Mouse (Mus musculus) erythroblast, embryonic 14.5 days (primary cell): ENCODE data around the gene Lamp1. TPM values are rescaled to one million over a fixed set of nuclear protein-coding genes. Genes with fewer than 3 reads are reported as not detected.

Experiments used
- H3K27me3 ChIP-seq: 2 replicates; pipeline ENCODE4 v1.6.1; 2012; ENCODE audit warnings: inconsistent platforms; ENCODE audit not compliant: control insufficient read depth
- H3K36me3 ChIP-seq: 2 replicates; pipeline ENCODE4 v1.6.1; 2012; ENCODE audit warnings: mild to moderate bottlenecking, inconsistent platforms; ENCODE audit not compliant: control insufficient read depth
- H3K4me1 ChIP-seq: 2 replicates; pipeline ENCODE4 v1.6.1; 2012; ENCODE audit warnings: inconsistent platforms; ENCODE audit not compliant: control insufficient read depth
- H3K4me3 ChIP-seq: replicated peaks from 2 replicates; pipeline ENCODE3; 2012; ENCODE audit warnings: moderate library complexity, mild to moderate bottlenecking, inconsistent platforms
- H3K9me3 ChIP-seq: 2 replicates; pipeline ENCODE4 v1.6.1; 2012; ENCODE audit warnings: low read length, inconsistent platforms, mixed read lengths; ENCODE audit not compliant: control insufficient read depth
- GATA1 ChIP-seq: IDR thresholded peaks from 2 replicates; pipeline ENCODE4 v1.6.1; 2012; ENCODE audit warnings: low read length, inconsistent platforms, mixed read lengths
- TAL1 ChIP-seq: IDR thresholded peaks from 3 replicates; pipeline ENCODE4 v1.6.1; 2012; ENCODE audit warnings: low read length, inconsistent platforms, mixed read lengths
- polyA plus RNA-seq: library from polyadenylated mRNA; stranded (reverse); fragments of >175 nt; gene quantifications from 2 replicates; pipeline ENCODE4 v1.2.3, GENCODE M21; 2012

Lamp1 gene
- polyA plus RNA-seq, 1 experiment = 11.0 TPM

GRCm38 (mm10) chr8:13216386-13216785 is 57.4 kb downstream of the Lamp1 start:
- Histone ChIP-seq H3K4me1 (peaks cover 16% of the 10 kb centered on the region), H3K36me3 (no peaks in the 10 kb centered on the region), H3K9me3 (no peaks in the 10 kb centered on the region), H3K4me3 (no peak overlapping the region), H3K27me3 (peaks cover 5% of the 10 kb centered on the region)
- TF ChIP-seq GATA1 (no peak), TAL1 (no peak)

GRCm38 (mm10) chr8:13217093-13217492 is 58.1 kb downstream of the Lamp1 start:
- TF ChIP-seq GATA1 (no peak), TAL1 (no peak)

GRCm38 (mm10) chr8:13217986-13218385 is 59.0 kb downstream of the Lamp1 start:
- Histone ChIP-seq H3K27me3 (peaks cover 3% of the 10 kb centered on the region; the same call in 1 of the 2 replicates), H3K36me3 (no peaks in the 10 kb centered on the region), H3K4me1 (peaks cover 13% of the 10 kb centered on the region), H3K4me3 (no peak overlapping the region), H3K9me3 (no peaks in the 10 kb centered on the region)
- TF ChIP-seq GATA1 (no peak), TAL1 (no peak)

More at GRCm38 (mm10) chr8:13217093-13217492, 58.1 kb downstream of the Lamp1 start:
- Histone ChIP-seq H3K4me1 (peaks cover 16% of the 10 kb centered on the region), H3K27me3 (peaks cover 5% of the 10 kb centered on the region), H3K4me3 (no peak overlapping the region), H3K36me3 (no peaks in the 10 kb centered on the region), H3K9me3 (no peaks in the 10 kb centered on the region)

GRCm38 (mm10) chr8:13218441-13218840 is 59.5 kb downstream of the Lamp1 start:
- H3K4me1 ChIP-seq = peaks cover 8% of the 10 kb centered on the region
- H3K27me3 ChIP-seq = peaks cover 3% of the 10 kb centered on the region; the same call in 1 of the 2 replicates
- H3K4me3 ChIP-seq = no peak overlapping the region
- H3K36me3 ChIP-seq = no peaks in the 10 kb centered on the region
- TF ChIP-seq GATA1 = no peak
- TF ChIP-seq TAL1 = no peak
- no peaks in the 10 kb centered on the region for H3K9me3 ChIP-seq

- no peaks in the 10 kb centered on the region for H3K4me1 ChIP-seq
- H3K27me3 ChIP-seq = peaks cover 6% of the 10 kb centered on the region
- H3K36me3 ChIP-seq = no peaks in the 10 kb centered on the region
- no peaks in the 10 kb centered on the region for H3K9me3 ChIP-seq
- H3K4me3 ChIP-seq = no peak overlapping the region
- TF ChIP-seq GATA1 = no peak
- no peak for TF ChIP-seq TAL1
Measured at GRCm38 (mm10) chr8:13224426-13224825, 65.5 kb downstream of the Lamp1 start.

Other genes starting within 250 kb of the Lamp1 start
- gene F7, start 133.1 kb upstream of the Lamp1 start, polyA plus RNA-seq = 0.04 TPM in 1 of 2 replicates, not detected in the other
- gene F10, start 121.9 kb upstream of the Lamp1 start, polyA plus RNA-seq = 0.06 TPM in 1 of 2 replicates, not detected in the other
- gene Proz, start 98.2 kb upstream of the Lamp1 start, polyA plus RNA-seq = 0.02 and 0.07 TPM in 2 replicates
- gene Pcid2, start 53.7 kb upstream of the Lamp1 start, polyA plus RNA-seq = 0.54 and 1.6 TPM in 2 replicates
- 2.4 and 3.6 TPM in 2 replicates for gene Cul4a, start 53.5 kb upstream of the Lamp1 start, polyA plus RNA-seq
- 1.5 and 2.9 TPM in 2 replicates for gene Grtp1, start 41.5 kb downstream of the Lamp1 start, polyA plus RNA-seq
- not detected in 2 replicates for gene Adprhl1, start 95.0 kb downstream of the Lamp1 start, polyA plus RNA-seq
- 0.21 and 0.34 TPM in 2 replicates for gene Dcun1d2, start 129.0 kb downstream of the Lamp1 start, polyA plus RNA-seq
- gene Tmco3, start 129.0 kb downstream of the Lamp1 start, polyA plus RNA-seq = 0.45 and 0.50 TPM in 2 replicates
- 1.4 and 2.2 TPM in 2 replicates for gene Tfdp1, start 179.6 kb downstream of the Lamp1 start, polyA plus RNA-seq
- not detected in 2 replicates for gene Atp4b, start 237.7 kb downstream of the Lamp1 start, polyA plus RNA-seq
- gene Grk1, start 245.9 kb downstream of the Lamp1 start, polyA plus RNA-seq = not detected in 2 replicates